Mouse (Mus musculus) small intestine, adult 2 months (tissue): ENCODE results near the gene Stk38l. TPM values are rescaled to one million over a fixed set of nuclear protein-coding genes. Genes with fewer than 3 reads are reported as not detected.

Experiments used
- H3K27ac ChIP-seq: fragments of 200-500 bp; 2 replicates; pipeline ENCODE4 v1.5.1; 2012; ENCODE audit warnings: low read depth, low read length, control low read depth, inconsistent platforms; ENCODE audit not compliant: insufficient read depth
- H3K27me3 ChIP-seq: fragments of 200-500 bp; 2 replicates; pipeline ENCODE4 v1.6.1; 2012; ENCODE audit warnings: mild to moderate bottlenecking, moderate library complexity, low read length, inconsistent platforms; ENCODE audit not compliant: control insufficient read depth, insufficient read depth
- H3K36me3 ChIP-seq: fragments of 200-500 bp; 2 replicates; pipeline ENCODE4 v1.6.1; 2012; ENCODE audit warnings: mild to moderate bottlenecking, low read length, control low read depth, inconsistent platforms; ENCODE audit not compliant: control insufficient read depth, insufficient read depth
- H3K4me1 ChIP-seq: fragments of 200-500 bp; 2 replicates; pipeline ENCODE4 v1.6.1; 2012; ENCODE audit warnings: low read length, inconsistent platforms, mixed read lengths; ENCODE audit not compliant: control insufficient read depth, insufficient read depth, insufficient read length
- H3K4me3 ChIP-seq: fragments of 200-500 bp; 2 replicates; pipeline ENCODE4 v1.5.1; 2012; ENCODE audit warnings: low read depth, mild to moderate bottlenecking, control low read depth, inconsistent platforms, low read length, moderate library complexity
- CTCF ChIP-seq: fragments of 200-500 bp; IDR thresholded peaks from 2 replicates; pipeline ENCODE4 v1.5.1; 2012; ENCODE audit warnings: low read depth, mild to moderate bottlenecking, control low read depth, inconsistent platforms, low read length, moderate library complexity, mixed read lengths; ENCODE audit not compliant: insufficient replicate concordance, insufficient read length; ENCODE audit errors: extremely low read depth
- POLR2A ChIP-seq: fragments of 200-500 bp; IDR thresholded peaks from 2 replicates; pipeline ENCODE4 v1.6.1; 2012; ENCODE audit warnings: low read depth, mild to moderate bottlenecking, control low read depth, inconsistent platforms, low read length, moderate library complexity
- WGBS: fragments of 180-500 bp; shearing (Covaris S2); methylation state at CpG from one replicate; pipeline ENCODE4 v1.1.7; 2018; 5-methylcytosine and 5-hydroxymethylcytosine counted together
- polyA plus RNA-seq: library from polyadenylated mRNA; depleted of rRNA; stranded (reverse); fragments of >200 nt; gene quantifications from 2 replicates; pipeline ENCODE4 v1.2.3, GENCODE M21; 2012

Gene Stk38l
- polyA plus RNA-seq, 1 experiment = 1.6 TPM

DNA sequence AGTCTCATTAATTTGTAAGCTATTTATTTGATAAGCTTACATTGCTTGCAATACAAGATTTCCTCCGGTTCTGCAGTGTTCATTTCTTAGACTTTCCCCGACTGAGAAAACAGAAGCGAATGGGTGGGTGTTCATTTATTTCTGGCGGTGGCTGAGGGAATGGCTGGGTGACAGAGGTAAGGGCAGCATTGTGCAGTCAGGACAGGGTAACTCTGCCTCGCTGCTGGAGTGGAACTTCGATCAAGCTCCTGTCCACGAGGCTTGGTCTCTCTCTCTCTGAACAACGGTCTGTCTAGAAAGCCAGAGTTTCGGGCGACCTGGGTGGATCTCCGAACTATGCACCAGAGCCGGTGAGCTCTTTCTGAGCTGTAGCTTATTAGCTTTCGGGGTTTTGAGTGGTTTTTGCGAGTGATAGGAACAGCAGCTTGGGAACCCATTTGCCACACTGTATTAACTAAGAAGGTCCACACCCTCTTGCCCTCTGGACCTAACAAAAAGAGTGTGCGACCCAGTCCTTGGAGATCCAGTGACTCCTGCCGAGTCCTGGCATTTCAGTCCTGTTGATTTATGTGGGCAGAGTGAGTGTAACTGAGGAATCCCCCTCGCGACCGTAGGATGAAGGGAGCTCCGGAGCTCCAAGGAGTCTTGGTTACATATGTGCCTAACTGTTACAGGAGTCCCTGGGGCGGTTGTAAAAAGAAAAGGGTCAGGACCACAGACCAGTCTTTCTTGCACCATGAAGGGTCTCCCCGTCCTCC lies 70.5 kb downstream of the Stk38l start:
- Histone ChIP-seq H3K36me3 (no peaks in the 10 kb centered on the region), H3K4me3 (peak overlapping the region; percentile 64), H3K27me3 (no peaks in the 10 kb centered on the region), H3K27ac (no peak overlapping the region), H3K4me1 (peaks cover 15% of the 10 kb centered on the region)
- WGBS = 3% methylated on average over 22 of the region's 22 CpGs
- TF ChIP-seq CTCF = no peak
- TF ChIP-seq POLR2A = no peak

DNA sequence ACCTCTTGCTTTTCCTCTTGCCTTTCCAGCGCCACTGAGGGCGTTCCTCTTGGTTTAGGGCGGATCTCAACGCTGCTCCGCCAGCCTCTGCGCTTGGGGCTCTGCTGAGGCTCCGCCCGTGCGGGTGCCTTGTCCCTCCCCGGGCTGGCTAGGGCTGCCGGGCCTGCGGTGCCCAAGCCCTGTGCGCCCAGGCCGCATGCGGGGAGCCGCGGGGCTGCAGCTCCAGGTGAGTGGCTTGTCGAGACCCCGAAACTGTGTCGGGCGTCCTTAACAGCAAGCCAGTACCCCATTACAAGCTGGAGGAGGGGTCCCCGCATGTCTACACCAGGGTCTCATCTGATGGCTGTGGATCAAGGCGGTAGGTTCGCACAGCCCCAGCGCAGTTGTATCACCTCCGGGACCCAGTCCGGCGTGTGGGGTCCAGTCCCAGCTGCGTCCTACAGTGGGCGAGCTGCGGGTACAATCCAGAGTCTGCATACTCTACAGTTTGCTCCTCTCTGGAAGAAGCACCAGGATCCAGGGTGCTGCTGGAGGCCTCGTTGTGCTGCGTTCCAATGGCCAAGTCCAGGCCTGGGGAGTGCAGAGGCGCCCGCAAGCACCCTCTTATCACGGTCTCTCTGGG lies 71.2 kb downstream of the Stk38l start, which contains the start of gene Arntl2:
Arntl2 (plus strand) TSS at position 132 of the 622 bp plus-strand sequence.
- peaks cover 15% of the 10 kb centered on the region for H3K4me1 ChIP-seq
- H3K36me3 ChIP-seq = no peaks in the 10 kb centered on the region
- no peaks in the 10 kb centered on the region for H3K27me3 ChIP-seq
- under 1% methylated on average over 36 of the region's 36 CpGs for WGBS
- peak within 1 kb of the TSS; percentile 64 for H3K4me3 ChIP-seq
- TF ChIP-seq POLR2A (0 out of 2 replicates have a peak, but pooled peaks have one; percentile 30), CTCF (no peak)
- H3K27ac ChIP-seq = no peak within 1 kb of the TSS

DNA sequence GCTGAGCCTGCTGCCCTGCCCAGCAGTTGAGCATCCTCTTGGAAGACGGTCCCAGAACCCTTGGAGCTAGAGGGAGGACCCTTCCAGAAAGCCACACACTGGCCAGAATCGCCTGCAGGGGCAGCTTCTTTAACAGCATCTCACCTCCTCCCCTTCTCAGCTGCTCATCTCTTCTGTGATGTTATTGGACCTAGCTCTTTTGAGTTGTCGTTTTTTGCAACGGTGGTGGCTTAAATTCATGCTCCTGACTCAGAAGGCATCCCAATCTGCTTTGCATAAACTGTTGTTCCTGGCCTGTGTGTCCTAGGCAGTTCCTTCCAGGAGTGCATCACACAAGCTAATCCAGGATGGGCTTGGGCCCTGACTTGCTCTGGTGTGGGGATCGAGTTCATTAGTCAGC lies 72.7 kb downstream of the Stk38l start:
- H3K27me3 ChIP-seq = no peaks in the 10 kb centered on the region
- H3K27ac ChIP-seq = no peak overlapping the region
- no peaks in the 10 kb centered on the region for H3K36me3 ChIP-seq
- TF ChIP-seq CTCF (no peak), POLR2A (no peak)
- 89% methylated on average over 5 of the region's 5 CpGs for WGBS
- peaks cover 15% of the 10 kb centered on the region for H3K4me1 ChIP-seq
- H3K4me3 ChIP-seq = no peak overlapping the region

DNA sequence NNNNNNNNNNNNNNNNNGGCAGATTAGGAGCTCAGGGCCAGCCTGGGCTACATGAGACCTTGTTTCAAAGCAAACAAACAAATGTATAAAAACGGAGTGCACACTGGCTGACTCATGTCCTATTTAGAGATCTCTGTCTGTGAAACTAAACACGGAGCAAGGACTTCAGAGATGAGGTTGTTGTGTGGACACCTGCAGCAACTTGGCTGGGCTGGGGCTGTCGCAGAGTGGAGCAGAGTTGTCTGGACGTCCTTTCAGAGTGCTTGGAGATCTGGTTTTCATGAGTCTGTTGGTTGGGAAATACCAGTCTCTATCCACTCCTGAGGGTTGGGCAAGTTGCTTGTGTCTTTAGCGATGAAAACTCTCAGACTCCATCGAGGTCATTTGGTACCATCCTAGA lies 85.2 kb downstream of the Stk38l start:
- 87% methylated on average over 6 of the region's 6 CpGs for WGBS
- H3K4me3 ChIP-seq = no peak overlapping the region
- H3K4me1 ChIP-seq = no peaks in the 10 kb centered on the region
- no peak overlapping the region for H3K27ac ChIP-seq
- no peak for TF ChIP-seq POLR2A
- H3K36me3 ChIP-seq = no peaks in the 10 kb centered on the region
- H3K27me3 ChIP-seq = no peaks in the 10 kb centered on the region

DNA sequence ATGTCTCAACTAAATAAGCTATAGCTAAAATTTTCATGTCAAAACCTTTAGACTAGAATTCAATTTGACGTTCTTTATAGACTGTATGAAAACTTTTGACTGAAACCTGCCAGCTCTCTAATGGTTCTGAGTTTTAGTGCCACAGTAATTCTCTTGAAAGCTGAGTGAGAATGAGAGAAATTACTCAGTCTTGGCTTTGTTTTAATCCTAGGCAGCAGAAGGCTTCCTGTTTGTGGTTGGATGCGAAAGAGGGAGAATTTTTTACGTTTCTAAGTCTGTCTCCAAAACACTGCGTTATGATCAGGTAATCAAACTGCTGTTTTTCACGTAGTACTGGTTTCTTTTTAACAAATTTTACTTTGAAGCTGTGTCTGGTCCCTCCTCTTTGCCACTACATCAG lies 88.2 kb downstream of the Stk38l start:
- WGBS = 80% methylated on average over 5 of the region's 5 CpGs

DNA sequence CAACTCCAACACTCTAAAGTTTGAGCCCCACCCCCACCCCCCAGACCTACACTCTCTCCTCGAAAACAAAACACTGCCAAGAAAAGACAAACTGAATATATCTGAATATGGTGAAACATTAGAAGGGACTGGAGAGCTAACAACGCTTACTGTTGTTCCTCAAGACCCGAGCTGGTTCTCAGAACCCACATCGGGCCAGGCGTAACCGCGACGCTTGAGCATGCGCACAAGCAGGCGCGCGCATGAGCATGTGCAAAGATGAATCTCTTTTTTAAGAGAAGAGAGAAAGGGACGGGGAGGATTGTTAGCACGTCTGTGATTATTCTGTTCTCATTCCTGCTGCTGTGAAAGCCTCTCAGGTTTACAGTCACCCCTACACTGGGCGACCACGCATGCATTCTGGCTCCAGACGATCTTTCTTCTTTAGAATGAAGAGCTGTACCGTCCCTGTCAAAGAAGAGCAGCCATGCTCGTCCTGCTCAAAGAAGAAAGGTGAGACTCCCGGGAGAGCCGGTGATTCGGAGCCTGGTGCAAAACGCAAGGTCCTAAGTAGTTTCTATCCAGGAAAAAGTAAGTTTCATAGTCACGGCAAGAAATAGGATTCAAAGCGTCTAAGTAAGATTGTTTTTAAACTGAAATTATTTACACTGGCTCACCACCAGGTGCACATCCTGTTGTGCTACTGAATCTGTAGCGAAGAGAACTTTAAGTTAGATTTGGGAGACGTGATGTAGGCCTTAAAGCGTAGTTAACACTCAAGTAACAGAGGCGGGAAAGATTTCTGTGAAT lies 95.6 kb downstream of the Stk38l start:
- whole genome bisulfite sequencing = 91% methylated on average over 29 of the region's 29 CpGs
- Histone ChIP-seq H3K36me3 (no peaks in the 10 kb centered on the region), H3K27me3 (no peaks in the 10 kb centered on the region), H3K4me3 (no peak overlapping the region), H3K4me1 (no peaks in the 10 kb centered on the region), H3K27ac (no peak overlapping the region)
- TF ChIP-seq CTCF = no peak
- TF ChIP-seq POLR2A = no peak

More for the DNA sequence above, 88.2 kb downstream of the Stk38l start:
- Histone ChIP-seq H3K4me3 (no peak overlapping the region), H3K36me3 (no peaks in the 10 kb centered on the region), H3K4me1 (no peaks in the 10 kb centered on the region), H3K27me3 (no peaks in the 10 kb centered on the region), H3K27ac (no peak overlapping the region)
- TF ChIP-seq POLR2A = no peak
- no peak for TF ChIP-seq CTCF

DNA sequence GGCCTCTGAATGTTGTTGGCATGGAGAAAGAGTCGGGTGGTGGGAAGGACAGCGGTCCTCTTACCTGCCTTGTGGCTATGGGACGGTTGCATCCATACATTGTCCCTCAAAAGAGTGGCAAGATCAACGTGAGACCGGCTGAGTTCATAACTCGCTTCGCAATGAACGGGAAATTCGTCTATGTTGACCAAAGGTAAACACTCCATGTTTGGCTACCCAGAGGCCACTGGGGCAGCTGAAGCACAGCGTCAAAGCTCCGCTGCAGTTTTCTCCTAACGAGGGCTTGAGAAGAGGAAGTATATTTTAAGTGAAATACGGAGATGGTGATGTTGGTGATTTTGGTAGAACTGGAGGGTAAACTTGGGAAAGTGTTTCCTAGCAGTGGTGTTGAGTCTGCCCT lies 97.2 kb downstream of the Stk38l start:
- WGBS = 60% methylated on average over 13 of the region's 13 CpGs
- no peak overlapping the region for H3K4me3 ChIP-seq
- TF ChIP-seq CTCF = no peak
- no peak for TF ChIP-seq POLR2A
- no peaks in the 10 kb centered on the region for H3K4me1 ChIP-seq
- H3K27me3 ChIP-seq = no peaks in the 10 kb centered on the region
- no peaks in the 10 kb centered on the region for H3K36me3 ChIP-seq
- H3K27ac ChIP-seq = no peak overlapping the region
